Mouse (Mus musculus): ENCODE data around the gene Omt2b.

DNA sequence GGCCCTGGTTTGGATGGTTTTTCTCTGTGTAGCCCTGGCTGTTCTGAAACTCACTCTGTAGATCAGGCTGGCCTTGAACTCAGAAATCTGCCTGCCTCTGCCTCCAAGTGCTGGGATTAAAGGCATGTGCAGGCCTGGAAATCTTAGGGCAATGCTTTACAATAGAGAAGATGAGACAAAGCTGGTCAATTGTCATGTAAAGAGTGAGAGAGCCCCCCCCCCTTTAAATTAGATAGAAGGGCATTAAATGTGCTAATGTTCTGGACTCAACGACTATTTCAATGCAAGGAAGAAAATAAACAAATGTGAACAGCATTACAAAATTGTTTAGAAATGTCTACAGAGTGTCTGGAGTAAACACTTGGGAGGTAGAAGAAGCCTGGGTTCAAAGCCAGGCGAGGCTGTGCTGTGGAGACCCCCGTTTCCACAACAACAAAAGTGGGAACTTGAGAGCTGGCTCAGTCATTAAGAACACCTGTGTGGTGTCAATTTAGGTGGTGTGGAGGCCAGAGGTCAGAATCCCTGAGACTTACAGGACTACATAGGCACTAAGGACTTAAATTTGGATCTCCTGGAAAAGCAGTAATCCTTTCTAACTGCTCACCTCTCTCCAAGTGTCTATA lies 41.4 kb downstream of the Omt2b start:
- TF ChIP-seq CTCF (conservative IDR thresholded peaks at IDR 0.05; ENCODE audit: low read length): no peak
- peak; percentile 68; the same call in 1 of the 2 replicates for TF ChIP-seq POU5F1 (IDR thresholded peaks at IDR 0.05; ENCODE audit: borderline replicate concordance, low read length)

Measured in E14TG2a.4 (cell line).